Mouse (Mus musculus) liver, adult 2 months (tissue): ENCODE data around the gene H1foo. TPM values are rescaled to one million over a fixed set of nuclear protein-coding genes. Genes with fewer than 3 reads are reported as not detected.

Experiments used
- DNase-seq: peaks from one replicate; pipeline ENCODE4 v3.0.0-alpha.2; 2011; ENCODE audit warnings: low read depth, low spot score; ENCODE audit errors: extremely low read depth
- H3K27ac ChIP-seq: fragments of 200-500 bp; replicated peaks from 2 replicates; pipeline ENCODE4 v1.5.1; 2012; ENCODE audit warnings: low read depth, mild to moderate bottlenecking, control low read depth, inconsistent platforms, low read length; ENCODE audit not compliant: insufficient read depth
- H3K27me3 ChIP-seq: fragments of 200-500 bp; 2 replicates; pipeline ENCODE4 v1.6.1; 2012; ENCODE audit warnings: mild to moderate bottlenecking, moderate library complexity, low read length, inconsistent platforms; ENCODE audit not compliant: control insufficient read depth, insufficient read depth
- H3K36me3 ChIP-seq: fragments of 200-500 bp; 2 replicates; pipeline ENCODE4 v1.6.1; 2012; ENCODE audit warnings: low read length, inconsistent platforms; ENCODE audit not compliant: control insufficient read depth, insufficient read depth
- H3K4me1 ChIP-seq: fragments of 200-500 bp; 2 replicates; pipeline ENCODE4 v1.6.1; 2011; ENCODE audit warnings: low read length; ENCODE audit not compliant: control insufficient read depth, insufficient read depth
- H3K4me3 ChIP-seq: fragments of 200-500 bp; 2 replicates; pipeline ENCODE4 v1.5.1; 2011; ENCODE audit warnings: low read depth, mild to moderate bottlenecking, control low read depth, low read length, moderate library complexity; ENCODE audit not compliant: insufficient read depth
- H3K79me2 ChIP-seq: fragments of 200-500 bp; 2 replicates; pipeline ENCODE4 v1.6.1; 2012; ENCODE audit warnings: inconsistent platforms, mild to moderate bottlenecking, low read length, moderate library complexity; ENCODE audit not compliant: control insufficient read depth, insufficient read depth
- H3K9ac ChIP-seq: fragments of 200-500 bp; 2 replicates; pipeline ENCODE4 v1.6.1; 2012; ENCODE audit warnings: low read depth, mild to moderate bottlenecking, control low read depth, inconsistent platforms, low read length
- CTCF ChIP-seq: fragments of 200-500 bp; IDR thresholded peaks from 2 replicates; pipeline ENCODE4 v1.5.1; 2011; ENCODE audit warnings: low read depth, low read length, control low read depth
- POLR2A ChIP-seq: fragments of 200-500 bp; IDR thresholded peaks from 2 replicates; pipeline ENCODE4 v1.6.1; 2011; ENCODE audit warnings: low read length, control low read depth; ENCODE audit not compliant: insufficient read depth; ENCODE audit errors: extremely low read depth
- WGBS: fragments of 180-500 bp; shearing (Covaris S2); methylation state at CpG from one replicate; pipeline ENCODE4 v1.1.7; 2018; 5-methylcytosine and 5-hydroxymethylcytosine counted together
- polyA plus RNA-seq: library from polyadenylated mRNA; depleted of rRNA; stranded (reverse); fragments of >200 nt; gene quantifications from 2 replicates; pipeline ENCODE4 v1.2.3, GENCODE M21; 2012
- total RNA-seq: library from RNA; depleted of rRNA; stranded (reverse); fragments of >200 nt; gene quantifications from 2 replicates; pipeline ENCODE4 v1.2.3, GENCODE M21; 2014

The H1foo gene
- total and polyA plus RNA-seq, 2 experiments, result not detected

GRCm38 (mm10) chr6:115986472-115987095 lies 41.8 kb downstream of the H1foo start:
- no peak overlapping the region for H3K27ac ChIP-seq
- WGBS, result 70% methylated on average over 12 of the region's 12 CpGs
- no peaks in the 10 kb centered on the region for H3K36me3 ChIP-seq
- H3K79me2 ChIP-seq, result peaks cover 7% of the 10 kb centered on the region; the same call in 1 of the 2 replicates
- peak overlapping the region; percentile 22; the same call in 1 of the 2 replicates for H3K4me3 ChIP-seq
- H3K27me3 ChIP-seq, result no peaks in the 10 kb centered on the region
- 0 out of 2 replicates have a peak overlapping the region, but pooled peaks have one; percentile 2 for H3K9ac ChIP-seq
- no peak for TF ChIP-seq POLR2A
- TF ChIP-seq CTCF, result no peak
- DNase-seq, result no peak
- H3K4me1 ChIP-seq, result no peaks in the 10 kb centered on the region; the same call in 1 of the 2 replicates

- TF ChIP-seq CTCF, result no peak
- no peak for TF ChIP-seq POLR2A
- Histone ChIP-seq H3K9ac (no peak overlapping the region), H3K27ac (no peak overlapping the region), H3K4me3 (peak overlapping the region; percentile 22; the same call in 1 of the 2 replicates), H3K79me2 (peaks cover 7% of the 10 kb centered on the region; the same call in 1 of the 2 replicates), H3K27me3 (no peaks in the 10 kb centered on the region), H3K36me3 (no peaks in the 10 kb centered on the region), H3K4me1 (no peaks in the 10 kb centered on the region; the same call in 1 of the 2 replicates)
- 68% methylated on average over 9 of the region's 9 CpGs for WGBS
- no peak for DNase-seq
These were observed 42.5 kb downstream of the H1foo start for GRCm38 (mm10) chr6:115987096-115987747.

GRCm38 (mm10) chr6:115989032-115989431 lies 44.3 kb downstream of the H1foo start:
- Histone ChIP-seq H3K9ac (peak overlapping the region; percentile 33; the same call in 1 of the 2 replicates), H3K36me3 (no peaks in the 10 kb centered on the region), H3K27ac (no peak overlapping the region), H3K4me1 (no peaks in the 10 kb centered on the region; the same call in 1 of the 2 replicates), H3K4me3 (peak overlapping the region; percentile 2; the same call in 1 of the 2 replicates), H3K79me2 (peaks cover 10% of the 10 kb centered on the region; the same call in 1 of the 2 replicates), H3K27me3 (peaks cover 5% of the 10 kb centered on the region; the same call in 1 of the 2 replicates)
- no peak for DNase-seq
- no peak for TF ChIP-seq CTCF
- TF ChIP-seq POLR2A, result no peak
- 64% methylated on average over 5 of the region's 5 CpGs for WGBS

GRCm38 (mm10) chr6:115989607-115990006 lies 44.9 kb downstream of the H1foo start:
- TF ChIP-seq CTCF (no peak), POLR2A (no peak)
- no peak for DNase-seq
- H3K4me1 ChIP-seq, result no peaks in the 10 kb centered on the region; the same call in 1 of the 2 replicates
- H3K79me2 ChIP-seq, result peaks cover 10% of the 10 kb centered on the region; the same call in 1 of the 2 replicates
- H3K27me3 ChIP-seq, result peaks cover 9% of the 10 kb centered on the region; the same call in 1 of the 2 replicates
- H3K4me3 ChIP-seq, result peak overlapping the region; percentile 35; the same call in 1 of the 2 replicates
- 77% methylated on average over 4 of the region's 4 CpGs for WGBS
- no peaks in the 10 kb centered on the region for H3K36me3 ChIP-seq
- H3K9ac ChIP-seq, result peak overlapping the region; percentile 33; the same call in 1 of the 2 replicates
- H3K27ac ChIP-seq, result no peak overlapping the region

- H3K27me3 ChIP-seq, result peaks cover 9% of the 10 kb centered on the region; the same call in 1 of the 2 replicates
These were observed 45.3 kb downstream of the H1foo start for GRCm38 (mm10) chr6:115990056-115990455.

More at GRCm38 (mm10) chr6:115990056-115990455, 45.3 kb downstream of the H1foo start:
- Histone ChIP-seq H3K79me2 (peaks cover 10% of the 10 kb centered on the region; the same call in 1 of the 2 replicates), H3K4me1 (no peaks in the 10 kb centered on the region; the same call in 1 of the 2 replicates), H3K9ac (peak overlapping the region; percentile 6; the same call in 1 of the 2 replicates), H3K27ac (no peak overlapping the region), H3K36me3 (no peaks in the 10 kb centered on the region), H3K4me3 (no peak overlapping the region; the same call in 1 of the 2 replicates)
- WGBS, result 82% methylated on average over 3 of the region's 3 CpGs
- no peak for DNase-seq
- TF ChIP-seq POLR2A (no peak), CTCF (no peak)
